Mouse (Mus musculus): ENCODE data around the gene Lad1. TPM values are rescaled to one million over a fixed set of nuclear protein-coding genes. Genes with fewer than 3 reads are reported as not detected.

Lad1 gene
- polyA plus RNA-seq, 2 experiments from 2014 or later: 9.2 to 13.6 TPM

DNA sequence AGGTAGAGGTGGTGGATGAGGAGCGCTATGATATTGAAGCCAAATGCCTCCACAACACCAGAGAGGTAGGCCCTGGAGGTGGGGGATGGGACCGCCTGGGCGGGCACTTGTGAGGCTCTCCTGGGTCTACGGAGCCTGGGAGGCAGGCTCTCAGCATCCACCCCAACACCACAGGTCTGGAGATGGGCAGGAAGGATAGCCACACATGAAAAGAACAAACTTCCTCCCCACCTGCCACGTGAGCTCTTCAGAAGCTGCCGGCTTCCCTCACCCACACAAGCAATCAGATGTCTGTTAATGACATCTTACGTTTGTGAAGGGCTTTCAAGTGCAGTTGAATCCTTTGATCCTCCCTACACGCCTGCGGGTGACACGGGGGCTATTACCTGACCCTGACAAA, 10.9 kb upstream of the Lad1 start:
- peak; percentile 80 for ATAC-seq

DNA sequence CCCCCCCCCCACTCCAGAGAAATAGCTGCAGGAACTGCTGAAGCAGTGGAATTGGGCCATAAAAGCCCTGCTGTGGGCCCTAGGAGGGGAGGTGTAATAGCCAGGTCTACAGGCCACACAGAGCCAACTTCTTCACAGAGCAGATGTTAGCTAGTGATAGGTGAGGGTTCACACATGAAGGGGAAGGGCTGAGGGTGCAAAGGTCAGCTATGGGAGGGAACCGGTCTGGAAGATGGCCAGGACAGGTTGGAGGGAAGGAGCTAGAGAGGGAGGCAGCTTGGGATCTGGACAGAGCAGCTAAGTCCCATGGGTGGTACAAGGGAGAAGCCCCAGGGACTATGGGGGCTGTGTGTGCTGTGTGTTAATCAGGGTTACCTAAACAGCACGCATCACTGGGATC, 8.2 kb upstream of the Lad1 start:
- no peak for ATAC-seq

DNA sequence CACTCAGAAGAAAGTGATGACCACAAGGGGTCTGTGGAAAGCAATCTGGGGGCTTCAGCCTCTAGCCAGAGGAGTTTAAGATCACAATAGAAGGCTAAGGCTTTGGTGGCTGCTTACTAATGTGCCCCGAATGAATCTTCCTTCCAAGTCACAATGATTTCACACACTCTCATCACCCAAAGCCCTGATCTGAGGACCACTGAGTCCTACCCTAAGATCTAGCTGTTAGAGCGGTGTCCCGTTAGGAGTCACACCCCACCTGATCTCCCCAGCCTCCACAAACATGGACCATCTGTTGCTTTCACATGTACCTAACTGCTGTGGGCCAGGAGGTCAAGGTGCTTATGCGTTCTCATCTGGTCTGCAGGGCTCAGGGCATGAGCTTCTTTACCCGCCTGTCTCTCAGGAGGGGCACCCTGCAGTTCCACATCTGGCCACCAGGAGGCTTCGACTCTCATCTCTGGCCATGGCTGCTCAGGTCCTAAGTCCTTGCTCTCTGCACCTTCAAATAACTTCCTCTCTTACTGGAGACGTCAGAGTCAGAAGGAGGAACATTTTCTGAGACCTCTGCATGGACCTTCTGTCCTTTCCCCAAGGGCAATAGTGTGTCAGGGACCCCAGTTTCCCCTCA, 7.3 kb upstream of the Lad1 start:
- ATAC-seq: peak; percentile 70

DNA sequence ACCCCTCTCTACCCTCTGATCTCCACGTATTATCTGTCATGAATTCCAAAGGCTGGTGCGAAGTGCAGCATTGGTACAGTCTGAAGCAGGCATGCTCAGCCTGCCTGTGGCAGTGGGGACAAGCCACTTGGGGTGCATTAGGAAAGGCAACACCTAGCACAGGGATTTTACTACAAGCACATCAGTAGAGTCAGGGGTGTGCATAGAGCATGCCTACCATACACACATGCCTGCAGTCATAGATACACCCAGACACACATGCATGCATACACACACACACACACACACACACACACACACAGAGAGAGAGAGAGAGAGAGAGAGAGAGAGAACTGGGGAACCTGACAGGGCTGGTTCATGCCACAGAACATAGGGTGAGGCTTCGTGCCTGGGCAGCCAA, 6.2 kb upstream of the Lad1 start:
- ATAC-seq: no peak

DNA sequence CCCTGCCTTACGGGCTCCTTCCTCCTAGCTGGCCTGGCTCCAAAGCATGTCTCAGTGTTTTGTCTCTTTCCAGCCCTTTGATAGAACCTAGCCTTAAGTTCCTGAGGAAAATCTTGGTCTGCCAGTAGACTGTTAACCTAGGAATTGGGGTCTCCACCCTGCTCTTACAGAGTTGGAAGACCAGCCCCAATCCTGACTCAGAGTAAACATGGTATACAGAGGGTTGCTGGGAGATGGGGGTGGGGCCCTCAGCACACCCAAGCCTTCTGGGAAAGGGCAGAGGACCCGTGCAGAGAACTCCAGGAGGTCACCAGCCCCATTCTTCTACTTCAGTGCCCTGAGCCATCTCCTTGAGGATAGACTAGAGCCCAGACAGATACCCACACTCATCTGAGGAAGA, 5.8 kb upstream of the Lad1 start:
- no peak for ATAC-seq

DNA sequence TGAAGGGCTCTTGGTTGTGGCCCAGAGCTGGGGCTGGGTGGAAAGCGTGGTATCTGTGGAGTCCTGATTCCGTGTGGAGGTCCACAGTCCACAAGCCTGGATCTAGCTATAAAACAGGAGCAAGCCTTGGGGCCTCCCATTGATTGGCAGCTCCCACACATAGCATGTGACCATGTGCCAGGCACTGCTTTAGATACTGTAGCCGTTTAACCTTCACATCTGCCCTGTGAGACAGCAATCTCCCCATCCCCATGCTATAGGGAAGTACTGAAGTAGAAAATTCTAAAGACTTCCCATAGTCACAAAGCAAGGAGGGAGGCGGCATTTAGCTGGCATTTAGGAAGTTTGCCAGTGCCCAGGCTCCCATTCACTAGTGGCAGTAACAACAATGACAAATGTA, 5.3 kb upstream of the Lad1 start:
- no peak for ATAC-seq

DNA sequence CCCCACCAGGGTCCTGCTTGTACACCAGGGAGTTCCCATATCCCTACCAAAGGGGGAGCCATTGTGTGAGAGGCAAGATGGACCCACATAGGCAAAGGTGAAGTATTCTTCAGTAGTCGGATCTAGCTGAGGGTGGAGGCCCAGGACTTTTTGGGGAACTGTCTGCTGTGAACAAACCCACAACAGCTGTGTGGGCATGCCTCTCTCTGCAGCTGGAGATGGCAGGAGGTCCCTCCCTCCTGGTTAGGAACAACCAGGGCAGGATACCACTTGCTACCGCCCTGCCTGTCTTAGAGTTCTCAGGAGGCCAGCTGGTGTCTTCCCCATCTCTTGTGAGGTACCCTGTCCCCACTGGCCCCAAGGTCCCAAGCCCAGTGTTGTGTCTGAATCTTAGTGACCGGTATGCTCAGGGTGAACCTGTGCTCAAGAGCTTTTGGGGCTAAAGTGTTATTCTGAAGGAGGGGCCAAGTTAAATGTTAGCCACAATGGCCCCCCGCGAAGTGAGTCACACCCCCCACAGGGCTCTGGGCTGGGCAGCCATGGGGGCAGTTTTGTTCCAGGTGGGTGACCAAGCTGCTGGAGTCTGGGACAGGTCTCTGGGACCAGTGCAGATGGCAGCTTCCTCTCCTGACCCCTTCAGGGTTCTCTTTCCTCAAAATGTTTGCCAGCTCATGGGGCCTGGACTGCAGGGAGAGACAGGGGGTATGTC, 4.6 kb upstream of the Lad1 start:
- no peak for ATAC-seq

DNA sequence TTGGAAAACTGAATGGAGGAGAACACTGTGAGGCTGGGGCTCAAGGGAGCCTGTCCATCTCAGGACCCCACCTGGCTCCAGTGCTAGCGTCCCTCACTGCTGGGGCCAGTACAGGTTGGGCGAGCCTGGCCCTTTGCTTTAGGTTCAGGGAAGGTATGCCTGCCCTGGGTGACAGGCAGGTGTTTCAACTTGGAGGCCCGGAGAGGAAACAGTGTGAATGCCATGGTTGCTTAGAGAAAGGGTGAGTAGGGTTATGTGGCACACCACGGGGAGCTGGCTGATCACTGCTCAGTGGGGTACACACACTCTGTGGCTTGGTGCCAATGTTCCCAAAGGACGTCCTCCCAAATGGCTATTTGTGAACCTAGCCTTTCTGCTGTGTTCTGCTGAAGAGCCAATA, 3.9 kb upstream of the Lad1 start:
- ATAC-seq: no peak

DNA sequence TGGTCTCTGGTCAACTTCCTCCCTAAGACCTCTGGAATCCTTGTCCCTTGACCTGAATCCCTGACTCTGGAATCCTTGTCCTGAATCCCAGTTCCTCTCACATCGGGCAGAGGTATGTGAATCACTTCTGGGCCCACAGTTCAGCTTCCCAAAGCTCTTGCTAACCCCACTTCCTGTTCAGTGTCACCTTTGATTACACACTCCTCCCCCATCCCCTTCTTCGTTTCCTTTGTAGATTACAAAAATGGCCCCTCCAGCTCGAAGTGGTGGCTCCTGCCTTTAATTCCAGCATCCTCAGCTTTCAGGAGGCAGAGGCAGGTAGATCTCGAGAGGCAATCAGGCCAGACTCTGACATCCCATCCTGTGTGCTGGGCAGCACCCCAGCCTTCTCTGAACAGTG, 803 bp upstream of the Lad1 start:
- peak; percentile 79 for ATAC-seq

DNA sequence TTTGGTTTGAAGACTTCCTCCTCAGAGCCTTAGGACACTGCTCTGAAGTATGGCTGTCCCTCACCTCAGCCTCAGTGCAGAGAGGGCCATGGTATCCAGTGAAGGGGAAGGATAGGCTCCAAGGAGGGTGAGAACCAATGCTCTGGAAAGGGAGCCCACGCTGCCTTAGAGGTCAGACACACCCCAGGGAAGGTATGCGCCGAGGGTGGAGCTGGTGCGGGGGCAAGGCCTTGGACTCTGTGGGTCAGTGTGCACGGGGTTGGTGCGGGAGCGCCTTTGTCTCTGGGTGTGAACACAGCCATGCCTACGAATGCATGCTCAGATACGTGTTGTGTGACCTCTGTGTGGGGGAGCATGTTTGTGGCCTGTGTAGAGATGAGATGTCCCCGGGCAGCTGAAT, 1.7 kb downstream of the Lad1 start:
- ATAC-seq: no peak

DNA sequence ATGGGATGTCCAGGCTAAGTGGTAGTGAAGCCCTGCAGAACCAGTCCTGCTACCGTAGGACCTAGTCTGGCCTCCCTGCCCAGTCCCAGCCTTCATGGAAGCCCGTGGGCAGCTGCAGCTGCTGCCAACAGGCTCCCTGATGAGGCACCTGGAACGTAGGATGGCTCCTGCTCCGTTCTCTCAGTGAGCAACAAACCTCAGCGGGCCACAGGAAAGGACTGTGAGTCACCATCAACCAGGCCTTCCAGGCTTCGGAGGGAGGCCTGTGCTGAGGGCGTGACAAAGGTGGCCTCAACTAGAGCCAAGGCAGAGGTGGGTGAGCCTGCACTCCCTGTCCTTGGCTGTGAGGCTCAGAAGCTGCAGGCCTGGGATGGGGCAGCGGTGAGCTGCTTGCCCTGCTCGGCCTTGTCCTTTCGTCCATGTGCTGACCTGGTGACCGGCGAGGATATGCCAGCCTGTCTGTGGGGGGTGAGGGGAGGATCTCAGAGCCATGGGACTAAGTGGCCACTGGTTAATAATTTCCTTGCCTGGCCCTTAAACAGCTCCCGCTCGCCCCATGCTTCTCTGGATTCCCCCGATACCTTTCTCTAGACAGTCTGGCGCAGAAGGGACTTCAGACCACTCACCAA, 2.5 kb downstream of the Lad1 start:
- no peak for ATAC-seq

DNA sequence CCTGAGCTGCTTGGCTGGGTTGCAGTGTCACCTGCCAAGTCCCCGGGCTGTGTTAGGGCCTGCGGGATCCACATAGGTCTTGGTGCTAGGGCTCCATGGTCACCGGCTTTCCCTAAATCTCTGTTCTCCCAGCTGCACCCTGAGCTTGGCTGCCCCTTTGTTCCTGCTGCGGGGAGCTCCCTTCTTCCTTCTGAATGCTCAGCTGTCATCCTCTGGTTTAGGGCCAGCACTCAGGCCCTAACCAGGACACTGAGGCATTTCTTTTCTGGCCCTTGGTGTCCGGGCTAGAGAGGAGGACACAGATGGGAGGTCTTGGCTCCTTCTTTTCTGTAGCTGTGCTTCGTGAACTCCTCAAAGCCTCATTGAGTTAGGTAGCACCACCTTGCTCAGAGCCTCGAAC, 3.4 kb downstream of the Lad1 start:
- ATAC-seq: no peak

DNA sequence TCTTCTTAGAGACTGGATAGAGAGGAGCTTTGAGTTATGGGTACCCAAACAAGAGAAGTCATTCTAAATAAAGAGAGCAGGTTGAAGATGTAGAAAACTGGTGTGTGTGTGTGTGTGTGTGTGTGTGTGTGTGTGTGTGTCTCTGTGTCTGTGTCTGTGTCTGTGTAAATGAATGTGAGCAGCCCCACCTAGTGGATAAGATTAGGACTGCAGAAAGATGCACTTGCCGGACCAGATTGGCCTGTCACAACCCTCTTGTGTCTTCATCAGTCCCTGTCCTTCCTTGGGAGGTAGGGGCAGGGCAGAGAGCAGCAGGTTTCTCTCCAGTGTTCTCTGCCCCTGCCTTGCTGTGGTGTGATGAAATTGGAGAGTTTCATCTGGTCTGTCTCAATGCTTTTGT, 10.5 kb downstream of the Lad1 start:
- peak; percentile 71 for ATAC-seq

DNA sequence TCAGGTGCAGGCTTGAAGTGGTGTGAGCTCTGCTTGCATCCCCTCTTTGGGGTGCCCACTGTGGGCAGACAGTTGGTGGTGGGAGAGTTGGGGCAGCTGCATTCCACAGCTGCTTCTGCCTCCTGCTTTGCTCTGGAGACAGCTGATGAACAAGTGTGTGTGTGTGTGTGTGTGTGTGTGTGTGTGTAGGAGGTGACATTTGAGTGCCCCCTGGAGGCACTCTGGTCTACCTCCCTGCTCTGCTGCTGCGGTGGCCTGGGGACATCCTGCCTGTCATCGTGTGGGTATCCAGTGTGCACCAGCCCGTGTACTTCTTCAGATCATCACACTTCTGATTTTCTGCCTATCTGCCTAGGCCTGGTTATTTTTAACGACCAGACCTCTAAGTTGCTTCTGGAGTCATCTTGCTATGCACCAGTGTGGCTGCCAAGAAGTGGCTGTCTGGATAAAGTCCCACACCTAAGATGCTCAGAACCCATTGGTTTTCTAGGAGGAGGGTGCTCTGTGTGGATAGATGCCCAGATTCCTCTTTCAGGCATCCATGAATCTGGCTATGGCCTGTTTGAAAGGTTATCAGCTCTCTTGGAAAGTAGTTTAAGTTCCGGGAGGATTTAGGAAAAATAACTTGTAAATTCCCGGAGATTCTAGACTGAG, 15.9 kb downstream of the Lad1 start:
- no peak for ATAC-seq

DNA sequence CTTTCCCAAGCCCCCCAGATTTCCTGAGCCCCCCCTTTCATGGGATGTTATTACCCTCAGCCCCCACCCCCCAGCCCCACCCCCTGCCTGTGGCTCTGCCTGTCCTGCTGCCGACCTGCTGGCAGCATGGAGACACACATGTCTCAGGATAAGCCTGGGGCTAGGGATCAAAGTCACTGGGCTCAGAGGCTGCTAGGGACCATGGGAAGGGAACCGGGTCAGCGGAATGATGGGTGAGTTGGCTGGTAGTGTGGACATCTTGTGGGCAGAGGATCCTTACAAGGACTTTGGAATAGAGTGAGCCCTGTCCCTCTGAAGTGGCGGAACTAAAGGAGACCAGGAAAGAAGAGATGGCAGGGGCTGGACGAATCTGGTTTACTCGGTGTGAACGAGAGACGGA, 16.6 kb downstream of the Lad1 start:
- ATAC-seq: no peak

DNA sequence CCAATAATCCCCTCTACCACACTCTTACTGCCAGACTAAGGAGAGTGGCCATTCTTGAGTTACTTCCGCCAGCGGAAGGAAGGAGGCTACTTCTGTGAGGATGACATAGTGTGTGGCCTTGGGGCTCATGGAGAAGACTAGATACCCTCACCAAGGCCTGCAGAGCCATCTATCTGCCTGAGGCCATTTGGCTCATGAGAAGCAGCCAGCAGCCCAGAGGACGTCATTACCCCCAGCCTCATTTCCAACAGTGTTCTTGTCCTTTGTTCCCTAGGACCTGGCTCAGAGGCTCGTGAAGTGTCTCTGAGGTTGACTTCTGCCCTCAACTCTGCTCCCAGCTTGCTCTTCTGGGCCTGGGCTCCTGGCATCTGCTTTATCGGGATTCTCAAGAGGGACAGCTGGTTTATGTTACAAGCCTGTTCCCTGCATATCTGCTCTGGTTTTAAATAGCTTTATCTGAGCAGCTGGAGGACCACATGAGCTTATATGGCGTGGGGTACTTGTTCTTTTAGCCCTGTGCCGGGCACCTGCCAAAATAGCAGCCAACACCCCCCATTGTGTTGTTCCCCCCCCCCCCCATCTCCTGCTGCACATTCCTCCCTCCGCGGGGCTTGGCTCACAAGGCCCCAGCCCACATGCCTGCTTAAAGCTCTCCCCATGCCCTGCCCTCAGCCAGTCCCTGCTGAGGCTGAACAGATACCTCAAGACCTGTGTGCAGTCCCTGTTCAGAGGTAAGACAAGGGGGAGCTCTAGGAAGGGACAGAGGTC, 17.5 kb downstream of the Lad1 start, which contains the start of gene Tnnt2:
Gene Tnnt2 (plus strand): TSS at position 639 of the 768 bp plus-strand sequence.
- ATAC-seq: no peak

DNA sequence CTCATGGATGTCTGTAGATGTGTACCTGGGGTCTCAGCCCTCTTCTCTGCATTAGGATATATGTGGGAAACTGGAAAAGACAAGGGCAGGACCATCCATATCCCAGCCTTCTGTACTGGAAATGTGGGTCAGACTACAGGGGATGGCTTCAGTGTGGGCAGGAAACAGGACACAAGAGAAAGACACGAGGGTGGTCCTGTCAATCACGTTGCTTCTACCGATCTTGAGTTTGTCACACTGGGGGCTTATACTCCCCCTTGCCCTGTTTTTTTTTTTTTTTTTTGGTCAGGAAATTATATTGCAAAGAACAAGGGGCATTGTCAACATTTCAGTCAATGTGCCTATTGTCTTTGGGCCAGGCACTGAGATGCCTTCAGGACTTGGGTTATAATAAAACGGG, 20.2 kb downstream of the Lad1 start:
- ATAC-seq: no peak

DNA sequence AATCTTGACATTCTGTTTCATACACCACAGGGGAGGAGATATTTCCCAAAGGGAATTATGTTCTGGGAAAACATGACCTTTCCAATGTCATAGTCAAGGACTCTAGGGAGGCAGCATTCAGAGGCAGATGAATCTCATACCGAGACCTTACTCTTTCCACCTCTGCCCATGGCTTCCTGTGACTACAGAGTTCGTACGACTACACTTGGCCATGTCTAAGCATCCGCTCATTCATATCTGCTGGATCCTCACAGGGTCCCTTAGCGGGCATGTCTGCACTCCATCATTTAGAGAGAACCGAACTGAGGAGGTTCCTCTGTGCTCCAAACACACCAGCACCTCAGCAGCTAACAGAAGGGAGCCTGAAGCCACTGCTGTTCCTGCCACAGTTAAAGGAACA, 20.7 kb downstream of the Lad1 start:
- no peak for ATAC-seq

DNA sequence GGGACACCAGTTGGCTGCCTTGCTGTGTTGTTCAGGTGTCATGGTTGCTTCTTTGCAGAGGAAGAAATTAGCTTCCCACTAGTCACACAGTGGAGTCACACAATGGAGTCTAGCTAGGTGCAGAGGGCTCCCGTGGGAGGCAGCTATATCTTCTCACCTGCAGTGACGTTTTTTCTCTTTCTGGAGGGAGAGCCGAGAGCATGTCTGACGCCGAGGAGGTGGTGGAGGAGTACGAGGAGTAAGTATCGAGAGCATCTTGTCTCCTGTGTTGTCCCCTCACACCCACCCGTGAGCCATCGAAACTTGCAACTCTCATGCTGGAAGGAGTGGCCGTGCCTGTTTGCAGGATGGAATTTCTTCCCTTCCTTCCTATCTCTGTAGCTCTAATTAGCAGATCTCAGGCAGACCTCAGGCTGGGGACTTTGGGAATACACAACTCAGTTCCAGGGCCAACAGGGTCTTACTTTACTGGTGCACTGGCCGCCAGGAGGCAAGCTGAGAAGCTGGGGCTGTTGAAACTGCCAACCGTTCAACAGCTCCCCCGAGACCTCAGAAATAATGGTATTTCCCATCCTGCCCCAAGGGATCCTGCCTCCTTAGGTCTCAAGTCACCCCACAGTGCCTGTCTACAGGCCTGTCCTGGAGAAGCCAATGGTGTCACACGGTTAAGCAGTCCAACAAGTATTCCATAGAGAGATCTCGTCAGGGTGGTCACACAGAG, 22.4 kb downstream of the Lad1 start:
- ATAC-seq: no peak

DNA sequence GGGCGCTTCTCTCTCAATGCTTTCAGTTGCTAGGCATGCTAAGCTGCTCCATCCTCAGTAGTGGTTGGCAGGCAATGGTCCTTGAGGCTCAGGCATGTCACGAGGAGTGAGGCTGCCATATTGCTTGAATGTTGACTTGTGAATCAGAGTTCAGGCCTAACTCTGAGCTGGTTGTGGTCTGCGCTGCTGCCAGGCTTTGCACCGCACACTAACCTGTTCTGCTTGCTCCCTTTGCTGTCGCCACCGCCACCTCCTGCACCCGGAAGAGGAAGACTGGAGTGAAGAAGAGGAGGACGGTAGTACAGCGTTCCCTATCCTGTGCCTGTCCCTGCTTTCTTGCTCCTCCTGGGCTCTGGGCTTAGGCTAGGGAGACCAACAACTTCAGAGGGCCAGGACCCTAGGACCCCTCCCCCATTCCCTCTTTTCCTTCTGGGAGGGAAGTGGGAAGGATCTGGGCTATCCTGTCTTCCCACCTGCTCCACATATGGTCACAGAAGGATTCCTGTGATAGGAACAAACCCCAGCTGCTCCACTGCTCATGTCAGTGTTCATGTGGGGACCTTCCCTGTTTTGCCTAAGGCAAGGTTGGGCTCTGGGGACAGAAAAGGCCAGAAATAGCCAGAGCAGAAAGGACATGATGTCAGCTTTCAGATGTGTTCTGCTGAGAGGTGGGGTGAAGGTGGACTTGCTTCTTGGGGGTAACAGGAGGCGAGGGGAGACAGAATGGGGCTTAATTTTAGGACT, 25.3 kb downstream of the Lad1 start:
- no peak for ATAC-seq

DNA sequence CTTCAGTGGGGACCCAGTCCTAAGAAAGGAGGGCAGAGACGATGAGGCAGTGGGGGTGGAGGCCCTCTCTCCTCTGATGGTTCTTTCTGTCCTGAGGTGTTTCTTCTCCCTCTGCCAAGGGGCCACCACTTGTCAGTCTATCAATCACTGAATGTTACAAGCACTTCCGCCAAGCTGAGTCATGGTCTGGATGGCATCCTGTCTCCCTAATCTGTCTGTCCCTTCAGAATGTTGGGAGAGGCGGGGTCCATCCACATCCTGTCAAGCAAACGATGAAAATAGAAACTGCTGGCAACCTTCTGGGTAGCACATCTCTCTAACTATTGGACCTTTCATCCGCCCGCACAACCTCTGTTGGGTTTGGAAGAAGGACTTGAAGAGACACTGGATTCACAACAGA, 26.1 kb downstream of the Lad1 start:
- ATAC-seq: no peak

DNA sequence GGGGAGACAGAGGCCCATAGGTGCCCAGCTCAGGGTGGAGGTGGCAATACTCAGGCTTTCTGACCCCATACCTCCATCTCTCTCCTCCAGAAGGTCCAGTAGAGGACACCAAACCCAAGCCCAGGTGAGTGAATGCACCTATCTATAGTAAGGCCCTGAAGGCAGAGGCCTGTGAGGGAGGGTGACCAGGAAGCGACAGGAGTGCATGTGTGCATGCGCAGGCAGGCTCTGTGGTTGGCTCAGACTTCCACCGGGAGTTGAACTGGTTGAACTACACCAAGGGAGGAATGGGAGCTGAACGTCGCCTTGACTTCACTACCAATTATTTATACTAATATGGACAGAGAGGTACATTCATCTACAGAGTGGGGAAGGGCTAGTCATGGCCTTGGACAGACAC, 28.2 kb downstream of the Lad1 start:
- no peak for ATAC-seq

All from CD4-positive, CD25-positive, alpha-beta regulatory T cell, adult 4 months (primary cell).